Mouse (Mus musculus) frontal cortex, postnatal 14 days (tissue): Measurements from ENCODE around the gene Shd.

Source experiments
- DNase-seq, 2 experiments: peaks; one replicate each; pipeline ENCODE4 v3.0.0; 2022; ENCODE audit warnings: low spot score in 2 of 2

Shd gene

GRCm38 (mm10) chr17:56006956-56007355 lies 36.7 kb downstream of the Shd start:
- DNase-seq, result no peak

- no peak for DNase-seq
Observed at GRCm38 (mm10) chr17:56007444-56008355, 37.4 kb downstream of the Shd start.

- DNase-seq, result peak; percentile 94
Observed at GRCm38 (mm10) chr17:56008356-56009087, 38.3 kb downstream of the Shd start.

- DNase-seq, result peak; percentile 87 to 91
Observed at GRCm38 (mm10) chr17:56009088-56009961, 39.1 kb downstream of the Shd start.

- DNase-seq, result no peak
Observed at GRCm38 (mm10) chr17:56009962-56010240, 39.6 kb downstream of the Shd start.

- DNase-seq, result no peak
Observed at GRCm38 (mm10) chr17:56010255-56010654, 40.0 kb downstream of the Shd start.

- DNase-seq, result peak in 1 of 2 experiments; percentile 69
Observed at GRCm38 (mm10) chr17:56010681-56011080, 40.4 kb downstream of the Shd start.

GRCm38 (mm10) chr17:56011441-56011840 lies 41.2 kb downstream of the Shd start:
- no peak for DNase-seq

GRCm38 (mm10) chr17:56015293-56015692 lies 45.0 kb downstream of the Shd start:
- DNase-seq, result no peak

- DNase-seq, result no peak
Observed at GRCm38 (mm10) chr17:56016382-56016781, 46.1 kb downstream of the Shd start.

GRCm38 (mm10) chr17:56016793-56017785 lies 46.8 kb downstream of the Shd start:
- DNase-seq, result no peak

- no peak for DNase-seq
Observed at GRCm38 (mm10) chr17:56017848-56018247, 47.6 kb downstream of the Shd start.

GRCm38 (mm10) chr17:56018347-56019131 lies 48.3 kb downstream of the Shd start:
- DNase-seq, result no peak

GRCm38 (mm10) chr17:56020400-56021084 lies 50.3 kb downstream of the Shd start:
- DNase-seq, result no peak

GRCm38 (mm10) chr17:56021161-56021910 lies 51.1 kb downstream of the Shd start:
- DNase-seq, result no peak

GRCm38 (mm10) chr17:56022131-56022988 lies 52.1 kb downstream of the Shd start:
- DNase-seq, result no peak

- no peak for DNase-seq
Observed at GRCm38 (mm10) chr17:56022989-56023290, 52.7 kb downstream of the Shd start.

GRCm38 (mm10) chr17:56023386-56023785 lies 53.1 kb downstream of the Shd start:
- DNase-seq, result no peak
